8 mouse cellular contexts compared by ENCODE assay signal in genomic region chr5:137340222-137340621, GRCm38 (mm10). TPM values are rescaled to one million over a fixed set of nuclear protein-coding genes. Genes with fewer than 3 reads are reported as not detected.
A peak's percentile ranks its signal among the peaks of the same experiment; 100 is the strongest.
DNase-seq lines count a peak whose midpoint lies in the region; ATAC-seq and TF ChIP-seq lines count a peak whose summit lies in the region.

No protein-coding gene starts in this region.

- H3K9ac ChIP-seq in heart, embryonic 14.5 days (ENCODE audit: low read length), result no peak overlapping the region
- H3K9ac ChIP-seq in MEL (ENCODE audit: control insufficient read depth, low read depth, low read length, poor library complexity, severe bottlenecking), result no peak overlapping the region
- no peak overlapping the region for H3K9ac ChIP-seq in embryonic facial prominence, embryonic 15.5 days

- no peak for TF ChIP-seq POLR2A in MEL (IDR thresholded peaks at IDR 0.05; ENCODE audit: control insufficient read depth in 1 of 2, insufficient read depth in 1 of 2, low read depth in 1 of 2, low read length in 2 of 2, poor library complexity in 1 of 2)

- 64% methylated on average over 6 of the region's 6 CpGs for WGBS in heart, embryonic 14.5 days
- 78% methylated on average over 6 of the region's 6 CpGs for WGBS in embryonic facial prominence, embryonic 15.5 days

- no peak for TF ChIP-seq RAD21 in MEL (IDR thresholded peaks at IDR 0.05; ENCODE audit: low read depth, low read length)

- no peaks in the 10 kb centered on the region; the same call in 1 of the 2 replicates for H3K79me2 ChIP-seq in MEL (ENCODE audit: control insufficient read depth, insufficient read depth, low read length, poor library complexity)

- DNase-seq in heart, adult 8-10 months (ENCODE audit: low spot score), result no peak
- DNase-seq in MEL (ENCODE audit: low read depth, low spot score), result peak; percentile 16
- no peak for DNase-seq in ovary, postnatal 10 days (ENCODE audit: low spot score)
- DNase-seq in retina, embryonic 14.5 days (ENCODE audit: low spot score), result no peak
- DNase-seq in ovary, postnatal 14 days (ENCODE audit: low spot score), result no peak

- no peaks in the 10 kb centered on the region for H3K36me3 ChIP-seq in heart, embryonic 14.5 days (ENCODE audit: control insufficient read depth, insufficient read depth, low read length)
- peaks cover 0 to 10% of the 10 kb centered on the region in 2 experiments; a peak in 2 of 4 replicates for H3K36me3 ChIP-seq in MEL (ENCODE audit: control insufficient read depth in 1 of 2, insufficient read depth in 2 of 2, low read length in 2 of 2)
- no peaks in the 10 kb centered on the region for H3K36me3 ChIP-seq in embryonic facial prominence, embryonic 15.5 days

- H3K4me1 ChIP-seq in heart, embryonic 14.5 days (ENCODE audit: control insufficient read depth in 2 of 2, insufficient read depth in 2 of 2, low read length in 2 of 2), result peaks cover 16 to 20% of the 10 kb centered on the region in 2 experiments
- peaks cover 0 to 28% of the 10 kb centered on the region in 2 experiments; a peak in 3 of 4 replicates for H3K4me1 ChIP-seq in MEL (ENCODE audit: control insufficient read depth in 1 of 2, insufficient read depth in 2 of 2, low read length in 2 of 2)
- H3K4me1 ChIP-seq in embryonic facial prominence, embryonic 15.5 days, result peaks cover 13% of the 10 kb centered on the region

- no peak; a peak in 1 of 4 replicates for TF ChIP-seq EP300 in MEL (IDR thresholded peaks at IDR 0.05; ENCODE audit: low read depth in 1 of 2, low read length in 2 of 2)

- no peak for ATAC-seq in heart, embryonic 14.5 days (ENCODE audit: insufficient number of reproducible peaks, insufficient read depth, low FRiP score, low read depth)
- ATAC-seq in embryonic facial prominence, embryonic 15.5 days (ENCODE audit: insufficient number of reproducible peaks, low FRiP score, low TSS enrichment, low read depth), result no peak
- peak; percentile 45 for ATAC-seq in megakaryocyte-erythroid progenitor cell, adult 5-6 weeks (replicated peaks; ENCODE audit: low FRiP score, low TSS enrichment, poor library complexity, severe bottlenecking)

- H3K4me2 ChIP-seq in heart, embryonic 14.5 days (ENCODE audit: low read length), result no peak overlapping the region
- H3K4me2 ChIP-seq in embryonic facial prominence, embryonic 15.5 days (replicated peaks), result no peak overlapping the region

- peak overlapping the region; percentile 93 to 98 for H3K27ac ChIP-seq in heart, embryonic 14.5 days (replicated peaks in 1 of 2; ENCODE audit: control insufficient read depth in 1 of 2, insufficient read depth in 1 of 2, low read depth in 2 of 2, low read length in 2 of 2)
- H3K27ac ChIP-seq in MEL (ENCODE audit: control insufficient read depth, low read depth, low read length), result no peak overlapping the region
- peak overlapping the region; percentile 89 for H3K27ac ChIP-seq in embryonic facial prominence, embryonic 15.5 days (replicated peaks)

- H3K27me3 ChIP-seq in heart, embryonic 14.5 days (ENCODE audit: control insufficient read depth, insufficient read depth, low read length), result no peaks in the 10 kb centered on the region
- no peaks in the 10 kb centered on the region for H3K27me3 ChIP-seq in MEL (ENCODE audit: control insufficient read depth in 1 of 2, insufficient read depth in 2 of 2, low read length in 2 of 2)
- H3K27me3 ChIP-seq in embryonic facial prominence, embryonic 15.5 days, result no peaks in the 10 kb centered on the region

- H3K9me3 ChIP-seq in heart, embryonic 14.5 days (ENCODE audit: control insufficient read depth, low read length), result no peaks in the 10 kb centered on the region
- H3K9me3 ChIP-seq in MEL (replicated peaks; ENCODE audit: insufficient read depth, low read length), result no peaks in the 10 kb centered on the region
- no peaks in the 10 kb centered on the region for H3K9me3 ChIP-seq in embryonic facial prominence, embryonic 15.5 days (replicated peaks)

- no peak overlapping the region for H3K4me3 ChIP-seq in heart, embryonic 14.5 days (ENCODE audit: control insufficient read depth in 1 of 2, insufficient read depth in 1 of 2, low read depth in 1 of 2, low read length in 2 of 2)
- H3K4me3 ChIP-seq in MEL (ENCODE audit: control insufficient read depth in 1 of 2, insufficient read depth in 1 of 2, low read depth in 2 of 2, low read length in 2 of 2), result no peak overlapping the region
- no peak overlapping the region for H3K4me3 ChIP-seq in embryonic facial prominence, embryonic 15.5 days (replicated peaks)

- TF ChIP-seq CTCF in MEL (IDR thresholded peaks at IDR 0.05 in 2 of 3, conservative IDR thresholded peaks at IDR 0.05 in 1 of 3; ENCODE audit: control insufficient read depth in 1 of 3, insufficient read depth in 1 of 3, low read depth in 2 of 3, low read length in 3 of 3, poor library complexity in 1 of 3, severe bottlenecking in 1 of 3), result no peak

TF ChIP-seq in MEL, 35 proteins besides CTCF, POLR2A, EP300 and RAD21:
- TF ChIP-seq ZKSCAN1 (IDR thresholded peaks at IDR 0.05; ENCODE audit: low read depth, low read length) (no peak), TAL1 (IDR thresholded peaks at IDR 0.05; ENCODE audit: low read length) (peak; percentile 44)

RNA-seq across cellular contexts. Expression of gene Slc12a9, which starts 6.8 kb away (rescaled TPM):
- 5.3 and 5.7 TPM in 2 replicates for polyA plus RNA-seq in heart, embryonic 14.5 days (2014; fragmentation: Nextera tagmentation; extraction: Ambion mirVana)
- total RNA-seq in heart, adult 8-10 months (2022), result 1 to 10 TPM; 1.3 to 2.1 (median 2.0) TPM
- total RNA-seq in MEL (2012; rRNA removed), result 7.1 and 8.8 TPM in 2 replicates
- polyA plus RNA-seq in MEL (2012; ENCODE audit: insufficient read depth in 1 of 2, insufficient read length in 2 of 2, low read depth in 1 of 2, low replicate concordance in 2 of 2, missing spikeins in 1 of 2), result 10 to 100 TPM in 1 of 2 experiments, not detected in 1; 12.1 TPM
- 14.8 and 16.3 TPM in 2 replicates for polyA plus RNA-seq in embryonic facial prominence, embryonic 15.5 days (2015; fragmentation: Nextera tagmentation; extraction: Ambion mirVana)
- 2.2 and 3.0 TPM in 2 replicates for total RNA-seq in megakaryocyte-erythroid progenitor cell, adult 5-6 weeks (2014; fragmentation: Nextera tagmentation)
- total RNA-seq in megakaryocyte-erythroid progenitor cell, adult 5-6 weeks (2017), result 1.1 and 3.3 TPM in 2 replicates

RNA-seq across cellular contexts. Expression of gene Ephb4, which starts 9.7 kb away (rescaled TPM):
- 38.2 and 40.5 TPM in 2 replicates for polyA plus RNA-seq in heart, embryonic 14.5 days (2014; fragmentation: Nextera tagmentation; extraction: Ambion mirVana)
- 10 to 100 TPM; 43.7 to 47.3 (median 46.3) TPM for total RNA-seq in heart, adult 8-10 months (2022)
- total RNA-seq in MEL (2012; rRNA removed), result 0.07 and 0.12 TPM in 2 replicates
- under 1 TPM in 1 of 2 experiments, not detected in 1; 0.08 TPM for polyA plus RNA-seq in MEL (2012; ENCODE audit: insufficient read depth in 1 of 2, insufficient read length in 2 of 2, low read depth in 1 of 2, low replicate concordance in 2 of 2, missing spikeins in 1 of 2)
- polyA plus RNA-seq in embryonic facial prominence, embryonic 15.5 days (2015; fragmentation: Nextera tagmentation; extraction: Ambion mirVana), result 60.2 and 66.1 TPM in 2 replicates
- total RNA-seq in megakaryocyte-erythroid progenitor cell, adult 5-6 weeks (2014; fragmentation: Nextera tagmentation), result 1.4 TPM in 1 of 2 replicates, not detected in the other
- 0.08 TPM in 1 of 2 replicates, not detected in the other for total RNA-seq in megakaryocyte-erythroid progenitor cell, adult 5-6 weeks (2017)

RNA-seq across cellular contexts. Expression of gene Trip6, which starts 26.0 kb away (rescaled TPM):
- 32.3 and 38.9 TPM in 2 replicates for polyA plus RNA-seq in heart, embryonic 14.5 days (2014; fragmentation: Nextera tagmentation; extraction: Ambion mirVana)
- 10 to 100 TPM; 11.5 to 13.2 (median 12.4) TPM for total RNA-seq in heart, adult 8-10 months (2022)
- 0.46 and 0.58 TPM in 2 replicates for total RNA-seq in MEL (2012; rRNA removed)
- polyA plus RNA-seq in MEL (2012; ENCODE audit: insufficient read depth in 1 of 2, insufficient read length in 2 of 2, low read depth in 1 of 2, low replicate concordance in 2 of 2, missing spikeins in 1 of 2), result 1 to 10 TPM in 1 of 2 experiments, not detected in 1; 2.1 TPM
- 112 and 117 TPM in 2 replicates for polyA plus RNA-seq in embryonic facial prominence, embryonic 15.5 days (2015; fragmentation: Nextera tagmentation; extraction: Ambion mirVana)
- 21.8 and 27.9 TPM in 2 replicates for total RNA-seq in megakaryocyte-erythroid progenitor cell, adult 5-6 weeks (2014; fragmentation: Nextera tagmentation)
- total RNA-seq in megakaryocyte-erythroid progenitor cell, adult 5-6 weeks (2017), result 19.6 and 29.9 TPM in 2 replicates

RNA-seq across cellular contexts. Expression of gene Srrt, which starts 32.7 kb away (rescaled TPM):
- 58.6 and 69.9 TPM in 2 replicates for polyA plus RNA-seq in heart, embryonic 14.5 days (2014; fragmentation: Nextera tagmentation; extraction: Ambion mirVana)
- total RNA-seq in heart, adult 8-10 months (2022), result 10 to 100 TPM; 54.4 to 62.6 (median 60.3) TPM
- 235 and 291 TPM in 2 replicates for total RNA-seq in MEL (2012; rRNA removed)
- polyA plus RNA-seq in MEL (2012; ENCODE audit: insufficient read depth in 1 of 2, insufficient read length in 2 of 2, low read depth in 1 of 2, low replicate concordance in 2 of 2, missing spikeins in 1 of 2), result 100 to 1,000 TPM in 1 of 2 experiments, not detected in 1; 454 TPM
- 124 TPM in 2 replicates for polyA plus RNA-seq in embryonic facial prominence, embryonic 15.5 days (2015; fragmentation: Nextera tagmentation; extraction: Ambion mirVana)
- total RNA-seq in megakaryocyte-erythroid progenitor cell, adult 5-6 weeks (2014; fragmentation: Nextera tagmentation), result 308 and 381 TPM in 2 replicates
- total RNA-seq in megakaryocyte-erythroid progenitor cell, adult 5-6 weeks (2017), result 409 and 443 TPM in 2 replicates

RNA-seq across cellular contexts. Expression of gene Ufsp1, which starts 45.8 kb away (rescaled TPM):
- 7.1 and 7.4 TPM in 2 replicates for polyA plus RNA-seq in heart, embryonic 14.5 days (2014; fragmentation: Nextera tagmentation; extraction: Ambion mirVana)
- 10 to 100 TPM in 2 of 4 experiments, 1 to 10 TPM in 2; 7.7 to 10.4 (median 9.7) TPM for total RNA-seq in heart, adult 8-10 months (2022)
- 4.7 and 6.9 TPM in 2 replicates for total RNA-seq in MEL (2012; rRNA removed)
- polyA plus RNA-seq in MEL (2012; ENCODE audit: insufficient read depth in 1 of 2, insufficient read length in 2 of 2, low read depth in 1 of 2, low replicate concordance in 2 of 2, missing spikeins in 1 of 2), result 10 to 100 TPM in 1 of 2 experiments, not detected in 1; 16.1 TPM
- polyA plus RNA-seq in embryonic facial prominence, embryonic 15.5 days (2015; fragmentation: Nextera tagmentation; extraction: Ambion mirVana), result 10.9 and 11.0 TPM in 2 replicates
- total RNA-seq in megakaryocyte-erythroid progenitor cell, adult 5-6 weeks (2014; fragmentation: Nextera tagmentation), result 9.0 and 11.4 TPM in 2 replicates
- 5.2 and 6.0 TPM in 2 replicates for total RNA-seq in megakaryocyte-erythroid progenitor cell, adult 5-6 weeks (2017)

Comparison
In these comparisons a context has a peak if more than half of its experiments do, and no peak if none do; other contexts are left out.
1. RNA of gene Ephb4, which starts 9.7 kb away (total RNA-seq): 43.7 to 47.3 TPM in heart, adult 8-10 months; 0.07 to 0.12 TPM in MEL and 0.08 to 1.4 TPM in megakaryocyte-erythroid progenitor cell, adult 5-6 weeks; every median in the first group is over 10 times any median in the second.